Mouse (Mus musculus) liver, embryonic 11.5 days (tissue): ENCODE results near the gene Nlrc3. TPM values are rescaled to one million over a fixed set of nuclear protein-coding genes. Genes with fewer than 3 reads are reported as not detected.

Experiments used
- ATAC-seq: fragments of 200-750 bp; cut with Nextera tagmentation; replicated peaks from 2 replicates; pipeline ENCODE4 v1.8.0; 2017; ENCODE audit warnings: moderate number of reproducible peaks, mild to moderate bottlenecking, moderate TSS enrichment, moderate library complexity; ENCODE audit not compliant: low FRiP score
- DNase-seq: peaks from one replicate; pipeline ENCODE4 v3.0.0-alpha.2; 2017; ENCODE audit warnings: low spot score
- H3K27ac ChIP-seq: fragments of 300-500 bp; sonication (generic); 2 replicates; pipeline ENCODE4 v1.5.1; 2014; ENCODE audit warnings: mild to moderate bottlenecking, low read depth, low read length, control low read depth
- H3K27me3 ChIP-seq: fragments of 300-500 bp; sonication (generic); replicated peaks from 2 replicates; pipeline ENCODE4 v1.6.1; 2014; ENCODE audit warnings: low read length, mixed read lengths; ENCODE audit not compliant: control insufficient read depth, insufficient read depth
- H3K36me3 ChIP-seq: fragments of 300-500 bp; sonication (generic); 2 replicates; pipeline ENCODE4 v1.6.1; 2014; ENCODE audit warnings: mild to moderate bottlenecking, low read length, moderate library complexity, mixed read lengths; ENCODE audit not compliant: control insufficient read depth, insufficient read depth
- H3K4me1 ChIP-seq: fragments of 300-500 bp; sonication (generic); replicated peaks from 2 replicates; pipeline ENCODE4 v1.6.1; 2014; ENCODE audit warnings: low read length, mixed read lengths; ENCODE audit not compliant: control insufficient read depth, insufficient read depth
- H3K4me2 ChIP-seq: fragments of 300-500 bp; sonication (generic); 2 replicates; pipeline ENCODE4 v1.6.1; 2014; ENCODE audit warnings: mild to moderate bottlenecking, control low read depth, moderate library complexity
- H3K4me3 ChIP-seq: fragments of 300-500 bp; sonication (generic); 2 replicates; pipeline ENCODE4 v1.5.1; 2014; ENCODE audit warnings: low read depth, low read length, control low read depth
- H3K9ac ChIP-seq: fragments of 300-500 bp; sonication (generic); 2 replicates; pipeline ENCODE4 v1.6.1; 2014; ENCODE audit warnings: low read depth, low read length, control low read depth
- H3K9me3 ChIP-seq: fragments of 300-500 bp; sonication (generic); 2 replicates; pipeline ENCODE4 v1.6.1; 2016; ENCODE audit warnings: low read length, inconsistent platforms, mixed read lengths; ENCODE audit not compliant: control insufficient read depth
- WGBS: fragments of 180-500 bp; shearing (Covaris S2); extraction: QIAGEN DNeasy Blood & Tissue Kit; methylation state at CpG from one replicate; pipeline ENCODE4 v1.1.7; 2014; 5-methylcytosine and 5-hydroxymethylcytosine counted together
- polyA plus RNA-seq: library from polyadenylated mRNA; unstranded; fragments of >200 nt; fragmentation: Nextera tagmentation; extraction: Ambion mirVana; gene quantifications from 2 replicates; pipeline ENCODE4 v1.2.1, GENCODE M21; 2014

Nlrc3 gene
- polyA plus RNA-seq, 1 experiment from 2014 or later: 1.1 TPM

- Histone ChIP-seq H3K4me1 (no peaks in the 10 kb centered on the region), H3K36me3 (no peaks in the 10 kb centered on the region), H3K4me2 (no peak overlapping the region), H3K27ac (no peak overlapping the region), H3K27me3 (no peaks in the 10 kb centered on the region), H3K9ac (no peak overlapping the region), H3K4me3 (no peak overlapping the region), H3K9me3 (no peaks in the 10 kb centered on the region)
- no peak for DNase-seq
- WGBS: 84% methylated on average over 6 of the region's 6 CpGs
- no peak for ATAC-seq
These were observed 20.1 kb downstream of the Nlrc3 start for GRCm38 (mm10) chr16:3956369-3956768.

- Histone ChIP-seq H3K4me3 (no peak overlapping the region), H3K27ac (no peak overlapping the region), H3K9ac (no peak overlapping the region), H3K4me1 (no peaks in the 10 kb centered on the region), H3K9me3 (no peaks in the 10 kb centered on the region), H3K36me3 (no peaks in the 10 kb centered on the region), H3K4me2 (no peak overlapping the region), H3K27me3 (no peaks in the 10 kb centered on the region)
- WGBS: 93% methylated on average over 1 of the region's 1 CpGs
- DNase-seq (no peak), ATAC-seq (no peak)
These were observed 25.3 kb downstream of the Nlrc3 start for GRCm38 (mm10) chr16:3951141-3951540.

- Histone ChIP-seq H3K4me1 (no peaks in the 10 kb centered on the region), H3K27ac (no peak overlapping the region), H3K36me3 (peaks cover 16% of the 10 kb centered on the region), H3K27me3 (no peaks in the 10 kb centered on the region), H3K9ac (no peak overlapping the region), H3K4me2 (no peak overlapping the region), H3K4me3 (no peak overlapping the region), H3K9me3 (no peaks in the 10 kb centered on the region)
- DNase-seq: no peak
- no peak for ATAC-seq
- 83% methylated on average over 4 of the region's 4 CpGs for WGBS
These were observed 41.7 kb downstream of the Nlrc3 start for GRCm38 (mm10) chr16:3934701-3935100.

GRCm38 (mm10) chr16:3934091-3934490 lies 42.3 kb downstream of the Nlrc3 start:
- no peak for ATAC-seq
- no peak overlapping the region for H3K27ac ChIP-seq
- no peak overlapping the region for H3K4me3 ChIP-seq
- H3K4me2 ChIP-seq: no peak overlapping the region
- H3K27me3 ChIP-seq: no peaks in the 10 kb centered on the region
- no peak overlapping the region for H3K9ac ChIP-seq
- no peaks in the 10 kb centered on the region for H3K9me3 ChIP-seq
- no peaks in the 10 kb centered on the region for H3K4me1 ChIP-seq
- DNase-seq: no peak
- 57% methylated on average over 1 of the region's 1 CpGs for WGBS
- H3K36me3 ChIP-seq: peaks cover 15% of the 10 kb centered on the region

GRCm38 (mm10) chr16:3933536-3933935 lies 42.9 kb downstream of the Nlrc3 start:
- no peak overlapping the region for H3K27ac ChIP-seq
- no peak overlapping the region for H3K4me3 ChIP-seq
- no peak overlapping the region for H3K9ac ChIP-seq
- 87% methylated on average over 6 of the region's 6 CpGs for WGBS
- no peaks in the 10 kb centered on the region for H3K9me3 ChIP-seq
- H3K4me1 ChIP-seq: no peaks in the 10 kb centered on the region
- no peaks in the 10 kb centered on the region for H3K27me3 ChIP-seq
- ATAC-seq (no peak), DNase-seq (no peak)
- peaks cover 13% of the 10 kb centered on the region for H3K36me3 ChIP-seq
- no peak overlapping the region for H3K4me2 ChIP-seq

- Histone ChIP-seq H3K27ac (no peak overlapping the region), H3K9me3 (no peaks in the 10 kb centered on the region), H3K4me2 (no peak overlapping the region), H3K27me3 (no peaks in the 10 kb centered on the region), H3K36me3 (peaks cover 23% of the 10 kb centered on the region), H3K4me3 (no peak overlapping the region), H3K4me1 (no peaks in the 10 kb centered on the region), H3K9ac (no peak overlapping the region)
- DNase-seq (no peak), ATAC-seq (peak; percentile 41; the same call in 1 of the 2 replicates)
- WGBS: 68% methylated on average over 7 of the region's 7 CpGs
These were observed 47.3 kb downstream of the Nlrc3 start for GRCm38 (mm10) chr16:3929151-3929550.

GRCm38 (mm10) chr16:3928582-3928981 lies 47.9 kb downstream of the Nlrc3 start:
- Histone ChIP-seq H3K36me3 (peaks cover 25% of the 10 kb centered on the region), H3K4me1 (no peaks in the 10 kb centered on the region), H3K9ac (no peak overlapping the region), H3K4me3 (no peak overlapping the region), H3K27me3 (no peaks in the 10 kb centered on the region), H3K9me3 (no peaks in the 10 kb centered on the region), H3K4me2 (no peak overlapping the region), H3K27ac (no peak overlapping the region)
- 37% methylated on average over 1 of the region's 1 CpGs for WGBS
- DNase-seq (no peak), ATAC-seq (no peak)

- Histone ChIP-seq H3K27me3 (no peaks in the 10 kb centered on the region), H3K4me3 (no peak overlapping the region), H3K4me2 (no peak overlapping the region), H3K36me3 (peaks cover 27% of the 10 kb centered on the region), H3K4me1 (no peaks in the 10 kb centered on the region), H3K27ac (no peak overlapping the region), H3K9ac (no peak overlapping the region), H3K9me3 (no peaks in the 10 kb centered on the region)
- 78% methylated on average over 4 of the region's 4 CpGs for WGBS
- DNase-seq: no peak
- no peak for ATAC-seq
These were observed 52.5 kb downstream of the Nlrc3 start for GRCm38 (mm10) chr16:3923966-3924365.

- 74% methylated on average over 3 of the region's 3 CpGs for WGBS
- H3K27me3 ChIP-seq: no peaks in the 10 kb centered on the region
- no peak overlapping the region for H3K27ac ChIP-seq
- H3K9ac ChIP-seq: no peak overlapping the region
- peaks cover 25% of the 10 kb centered on the region for H3K36me3 ChIP-seq
- H3K4me2 ChIP-seq: no peak overlapping the region
- ATAC-seq (no peak), DNase-seq (no peak)
- H3K9me3 ChIP-seq: no peaks in the 10 kb centered on the region
- H3K4me1 ChIP-seq: no peaks in the 10 kb centered on the region
- no peak overlapping the region for H3K4me3 ChIP-seq
These were observed 52.9 kb downstream of the Nlrc3 start for GRCm38 (mm10) chr16:3923515-3923914.
